Mouse (Mus musculus): Measurements from ENCODE around the gene Crygf.
"Not testable (repeated sequence)": the region's sequence is repeated elsewhere in the genome, so short reads cannot be mapped to it uniquely, and the experiment has no call there.

Gene Crygf

GRCm38 (mm10) chr1:65926294-65926693 is at the start of gene Crygf:
Crygf (plus strand) TSS chr1:65926520.
- DNase-seq: no peak

DNA sequence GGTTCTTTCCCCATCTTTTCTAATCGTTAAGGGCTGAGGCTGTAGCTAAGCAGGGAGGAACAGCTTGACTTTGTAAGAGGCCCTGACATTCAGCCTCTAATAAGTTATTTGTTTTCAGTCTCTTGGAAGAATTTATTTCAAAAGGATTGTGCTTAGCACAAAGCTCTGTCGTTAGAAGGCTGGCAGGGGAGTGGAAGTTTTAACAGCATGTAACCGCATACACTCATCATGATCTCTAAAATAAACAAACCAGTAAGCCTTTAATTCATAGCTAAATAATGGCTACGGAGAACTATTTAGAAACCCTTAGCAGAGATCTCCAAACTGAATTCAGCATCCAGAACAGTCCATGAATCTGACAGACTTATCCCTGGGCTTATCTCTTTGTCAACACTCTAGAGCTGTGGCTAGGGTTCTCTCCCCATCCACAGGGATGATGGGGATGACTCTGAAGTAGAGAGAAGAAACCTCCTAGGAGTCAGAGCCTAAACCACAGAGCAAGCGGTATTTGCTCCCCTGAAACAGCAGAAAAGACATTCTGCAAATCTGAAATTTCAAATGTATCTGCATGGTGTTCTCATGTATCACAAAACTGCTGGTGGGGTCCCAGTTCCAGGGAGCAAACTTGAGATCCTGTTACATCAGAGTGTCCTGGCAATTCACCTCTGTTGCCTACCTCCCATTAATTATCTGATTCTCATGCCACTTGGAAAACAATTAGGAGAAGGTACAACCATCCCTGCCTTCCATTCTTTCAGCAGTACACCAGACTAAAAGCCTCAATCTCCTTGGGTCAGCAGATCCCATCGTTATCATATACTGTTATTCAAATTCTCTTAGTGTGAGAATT is 734 bp upstream of the Crygf start:
- DNase-seq: no peak

DNA sequence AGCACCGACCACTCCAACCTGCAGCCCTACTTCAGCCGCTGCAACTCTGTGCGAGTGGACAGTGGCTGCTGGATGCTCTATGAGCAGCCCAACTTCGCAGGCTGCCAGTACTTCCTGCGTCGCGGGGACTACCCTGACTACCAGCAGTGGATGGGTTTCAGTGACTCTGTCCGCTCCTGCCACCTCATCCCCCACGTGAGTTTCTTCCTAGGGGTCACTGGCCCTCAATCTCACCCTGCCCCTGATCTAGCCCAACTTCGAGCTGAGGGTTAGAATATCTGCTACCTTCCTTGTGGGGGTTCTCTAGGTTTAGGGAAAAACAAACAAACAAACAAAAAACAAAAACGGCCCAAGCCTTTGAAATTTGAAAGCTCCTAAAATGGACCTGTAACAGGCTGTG is 376 bp downstream of the Crygf start:
- DNase-seq: not testable (repeated sequence)

DNA sequence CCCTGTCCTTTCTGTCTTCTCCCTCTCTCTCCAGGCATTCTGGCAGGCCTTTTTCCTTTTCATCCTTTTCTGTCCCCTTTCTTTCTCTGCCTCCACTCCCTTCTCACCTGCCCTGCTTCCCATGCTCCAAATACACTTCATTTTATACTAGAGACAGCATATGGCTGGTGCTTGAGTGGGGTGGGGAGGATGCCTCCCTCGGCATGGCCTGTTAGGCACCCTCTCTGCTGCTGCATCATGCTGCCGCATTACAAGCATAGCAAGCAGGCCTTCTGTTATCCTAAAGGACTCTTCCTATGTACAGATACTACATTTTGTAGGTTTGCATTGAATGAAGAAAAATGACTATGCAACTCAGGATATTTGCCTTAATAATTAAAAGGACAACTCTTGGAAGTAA is 3.7 kb downstream of the Crygf start:
- no peak for DNase-seq

DNA sequence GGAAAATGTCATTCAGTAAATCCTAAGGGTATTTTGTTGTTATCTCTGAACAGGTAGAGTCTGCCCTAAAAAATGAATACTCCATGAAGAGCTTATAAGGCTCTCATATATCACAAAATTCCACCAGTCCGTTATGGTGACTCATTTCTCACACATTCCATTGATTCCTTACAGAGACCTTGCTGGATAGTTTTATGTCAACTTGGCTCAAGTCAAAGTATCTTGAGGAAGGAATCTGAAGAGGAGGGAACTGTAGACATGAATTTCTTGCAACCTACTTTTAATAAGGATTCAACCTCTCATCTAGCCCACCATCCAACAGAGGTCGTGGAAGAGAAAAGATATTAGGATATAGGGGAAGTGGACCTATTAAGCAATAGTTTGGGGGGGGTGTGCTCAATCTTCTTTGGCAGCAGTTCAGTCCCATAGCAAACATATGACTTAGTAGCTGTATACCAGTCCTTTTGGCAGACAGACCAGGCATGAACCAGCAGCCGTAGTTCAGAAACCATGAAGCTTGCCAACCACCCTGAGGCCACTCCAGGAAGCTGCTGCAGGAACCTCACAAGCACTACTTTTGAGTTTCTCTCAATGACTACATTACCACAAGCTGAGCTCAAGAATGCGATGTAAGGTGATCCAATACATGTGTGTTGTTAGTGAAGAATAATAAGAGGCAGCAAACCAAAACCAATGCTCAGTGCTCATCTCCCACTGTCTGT is 5.9 kb downstream of the Crygf start:
- DNase-seq: no peak
